Mouse (Mus musculus) embryonic fibroblast, embryonic 13.5 days (primary cell): ENCODE results near the gene Teddm3.

Source experiments
- CTCF ChIP-seq: IDR thresholded peaks from 2 replicates; pipeline ENCODE4 v1.5.1; 2011; ENCODE audit warnings: mild to moderate bottlenecking, control low read depth, low read length, moderate library complexity, borderline replicate concordance; ENCODE audit not compliant: insufficient read depth
- POLR2A ChIP-seq: IDR thresholded peaks from 2 replicates; pipeline ENCODE4 v1.6.1; 2011; ENCODE audit warnings: low read depth, mild to moderate bottlenecking, control low read depth, low read length, moderate library complexity

GRCm38 (mm10) chr16:21149896-21150295 is 3.9 kb downstream of the Teddm3 start:
- TF ChIP-seq CTCF (no peak), POLR2A (no peak)
